Mouse (Mus musculus) kidney, postnatal 14 days (tissue): Measurements from ENCODE around the gene Trim72.
"Not testable (repeated sequence)": the region's sequence is repeated elsewhere in the genome, so short reads cannot be mapped to it uniquely, and the experiment has no call there.

Experiments used
- DNase-seq: peaks from one replicate; pipeline ENCODE4 v3.0.0; 2022; ENCODE audit warnings: mixed read lengths

Trim72 gene

GRCm38 (mm10) chr7:128009715-128010340 lies 6.1 kb downstream of the Trim72 start:
- DNase-seq = peak; percentile 33

- no peak for DNase-seq
Observed at GRCm38 (mm10) chr7:128012136-128012780, 8.5 kb downstream of the Trim72 start.

DNA sequence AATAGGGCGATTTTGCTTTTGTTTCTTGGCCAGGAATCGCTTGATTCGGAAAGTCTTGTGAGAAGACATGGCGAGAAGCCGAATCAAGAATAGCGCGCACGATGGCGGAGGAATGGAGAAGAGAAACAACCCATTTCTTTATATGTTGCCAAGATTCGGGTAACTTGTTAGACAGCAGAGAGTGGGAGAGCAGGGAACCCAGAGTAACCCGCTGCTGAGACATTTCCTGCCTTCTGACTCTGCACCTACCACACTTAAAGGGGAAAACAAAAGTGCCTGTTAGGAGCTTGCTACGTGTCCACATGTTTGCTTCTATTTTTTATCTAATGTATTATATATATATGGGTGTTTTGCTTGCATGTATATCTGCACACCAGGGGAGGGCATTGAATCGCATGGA lies 9.4 kb downstream of the Trim72 start:
- no peak for DNase-seq

DNA sequence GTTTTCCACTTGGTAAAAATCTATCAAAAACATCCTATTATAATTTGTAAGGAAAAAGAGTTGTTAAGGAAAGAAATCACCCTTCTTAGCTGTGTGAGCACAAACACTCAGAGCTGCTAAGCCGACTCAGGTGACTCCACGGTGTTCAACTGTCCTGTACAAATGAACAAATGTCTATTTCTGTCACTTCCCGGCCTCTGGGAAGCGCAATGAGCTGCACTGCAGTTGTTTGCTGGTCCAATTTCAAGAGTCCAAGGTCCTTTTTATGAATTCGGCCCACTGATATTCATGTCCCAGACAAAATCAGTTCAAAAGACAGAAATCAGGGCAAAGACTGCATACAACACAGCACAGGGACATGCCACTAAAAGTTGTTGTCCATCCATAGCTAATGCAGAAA lies 12.4 kb downstream of the Trim72 start:
- not testable (repeated sequence) for DNase-seq

DNA sequence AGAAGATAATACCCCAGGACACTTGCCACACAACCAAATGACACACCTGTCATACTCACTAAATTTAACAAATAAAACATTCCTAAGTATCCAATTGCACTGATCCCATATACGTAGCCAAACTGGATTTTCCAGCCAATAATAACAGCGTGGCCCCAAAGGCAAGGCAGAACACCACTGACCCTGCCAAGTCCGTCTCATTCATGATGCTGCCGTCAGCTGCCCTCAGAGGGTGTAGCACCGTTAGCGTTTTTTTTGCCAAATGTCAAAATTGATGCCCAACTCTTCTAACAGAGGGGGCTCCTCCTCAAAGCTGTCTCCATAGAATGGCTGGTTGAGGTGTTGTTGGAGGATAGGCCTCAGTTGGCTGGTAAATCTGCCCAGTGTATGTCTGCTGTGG lies 12.9 kb downstream of the Trim72 start:
- DNase-seq = no peak

DNA sequence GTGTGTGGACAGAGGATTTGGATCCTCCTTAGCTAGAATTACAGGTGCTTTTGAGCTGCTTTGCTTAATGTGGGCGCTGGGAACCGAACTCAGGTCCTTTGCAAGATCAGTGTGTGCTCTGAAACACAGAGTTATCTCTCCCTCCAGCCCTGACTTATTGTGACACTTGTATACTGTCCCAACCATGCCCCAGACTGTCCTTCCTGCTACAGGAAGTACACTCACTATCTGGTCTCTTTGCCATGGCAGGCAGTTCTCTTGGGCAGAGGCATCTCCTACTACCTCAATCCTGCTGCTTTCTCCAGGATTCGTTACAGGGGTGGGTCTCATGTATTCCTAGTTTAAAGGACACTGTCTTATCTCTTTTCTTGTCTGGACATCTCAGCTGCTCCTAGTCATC lies 14.5 kb downstream of the Trim72 start:
- DNase-seq = no peak

DNA sequence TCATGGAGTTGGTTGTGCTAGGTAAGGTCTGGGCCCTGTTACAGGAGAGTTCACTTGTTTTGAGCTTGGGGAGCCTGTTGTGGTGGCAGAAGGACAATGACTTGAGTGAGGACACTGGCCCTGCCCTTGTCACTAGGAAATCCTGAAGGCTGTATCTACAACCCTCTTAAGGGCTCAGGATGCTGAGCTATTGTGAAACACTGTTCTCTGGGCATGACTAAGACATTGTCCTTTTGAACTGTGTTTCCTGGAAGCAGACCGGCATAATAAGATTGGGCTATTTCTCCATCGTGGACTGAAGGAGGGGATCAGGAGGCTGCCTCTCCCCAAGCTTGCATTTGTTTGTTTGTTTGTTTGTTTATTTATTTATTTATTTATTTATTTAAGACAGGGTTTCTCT lies 15.4 kb downstream of the Trim72 start:
- no peak for DNase-seq

- no peak for DNase-seq
Observed at GRCm38 (mm10) chr7:128022974-128023373, 19.2 kb downstream of the Trim72 start.

DNA sequence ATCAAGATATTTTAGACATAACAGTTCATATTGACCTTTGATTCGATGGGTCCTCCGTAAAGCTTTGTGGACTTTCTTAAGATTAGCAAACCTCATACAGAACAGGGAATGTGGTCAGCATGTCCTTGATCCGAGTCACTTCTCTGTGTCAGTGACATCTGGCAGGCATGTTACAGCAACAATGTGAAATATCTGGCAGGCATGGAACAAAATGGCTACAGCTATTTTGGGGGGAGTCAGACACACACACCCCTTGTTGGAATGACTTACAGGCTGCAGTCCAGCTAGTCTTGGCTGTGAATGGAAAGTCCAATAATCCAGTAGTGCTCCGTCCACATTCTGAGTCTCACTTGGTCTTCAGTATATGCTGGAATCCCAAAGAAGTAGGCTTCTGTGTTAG lies 19.8 kb downstream of the Trim72 start:
- no peak for DNase-seq

DNA sequence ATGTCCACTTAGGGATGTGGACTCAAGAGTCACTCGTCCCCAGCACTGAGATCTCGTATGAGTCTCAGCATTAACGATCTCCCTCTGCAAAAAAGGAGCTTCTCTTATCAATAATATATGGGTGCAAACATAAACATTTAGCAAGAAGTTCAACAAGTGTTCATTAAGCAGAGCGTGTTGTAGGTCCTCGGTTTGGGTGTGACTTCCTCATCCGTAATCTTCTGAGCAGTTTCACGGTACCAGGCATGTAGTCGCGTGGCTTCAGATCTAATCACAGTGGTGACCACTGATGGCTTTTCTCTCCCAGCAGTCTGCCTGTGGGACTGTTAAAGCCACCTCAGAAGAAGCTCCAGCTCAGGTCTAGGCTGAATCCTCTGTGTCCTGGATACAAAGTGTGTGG lies 20.6 kb downstream of the Trim72 start:
- DNase-seq = no peak

DNA sequence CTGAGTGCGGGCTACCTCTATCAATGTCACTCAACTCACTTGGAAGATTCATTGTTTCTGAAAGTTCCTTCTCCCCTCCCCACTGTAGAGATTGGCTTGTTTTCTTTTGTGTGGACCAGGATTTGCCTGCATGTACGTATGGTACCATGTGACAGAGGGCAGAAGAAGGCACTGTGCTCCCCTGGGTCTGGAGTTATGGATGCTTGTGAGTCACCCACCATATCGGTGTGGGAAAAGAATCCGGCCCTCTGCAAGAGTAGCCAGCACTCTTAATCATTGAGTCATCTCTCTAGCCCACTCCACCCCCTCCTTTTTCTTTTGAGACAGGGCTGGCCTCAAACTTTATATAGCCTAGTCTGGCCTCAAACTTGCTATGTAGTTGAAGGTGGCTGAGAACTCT lies 21.2 kb downstream of the Trim72 start:
- DNase-seq = no peak

DNA sequence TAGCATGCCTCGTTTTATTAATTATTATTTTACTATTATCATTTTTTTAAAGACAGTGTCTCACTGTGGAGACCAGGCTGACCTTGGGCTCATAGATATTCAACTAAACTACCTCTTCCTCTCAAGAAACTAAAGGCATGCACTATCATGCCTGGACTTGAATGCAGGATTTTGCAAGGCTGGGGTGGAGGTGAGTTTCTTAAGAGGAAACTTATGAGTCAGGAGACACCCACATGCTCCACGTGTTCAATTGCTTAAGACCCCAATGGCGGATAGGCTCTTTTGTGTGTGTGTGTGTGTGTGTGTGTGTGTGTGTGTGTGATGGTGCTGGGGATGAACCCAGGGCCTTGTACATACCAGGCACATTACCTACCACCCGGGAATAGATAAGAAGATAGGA lies 21.6 kb downstream of the Trim72 start:
- DNase-seq = no peak

GRCm38 (mm10) chr7:128031403-128031976 lies 27.7 kb downstream of the Trim72 start:
- peak; percentile 38 for DNase-seq

DNA sequence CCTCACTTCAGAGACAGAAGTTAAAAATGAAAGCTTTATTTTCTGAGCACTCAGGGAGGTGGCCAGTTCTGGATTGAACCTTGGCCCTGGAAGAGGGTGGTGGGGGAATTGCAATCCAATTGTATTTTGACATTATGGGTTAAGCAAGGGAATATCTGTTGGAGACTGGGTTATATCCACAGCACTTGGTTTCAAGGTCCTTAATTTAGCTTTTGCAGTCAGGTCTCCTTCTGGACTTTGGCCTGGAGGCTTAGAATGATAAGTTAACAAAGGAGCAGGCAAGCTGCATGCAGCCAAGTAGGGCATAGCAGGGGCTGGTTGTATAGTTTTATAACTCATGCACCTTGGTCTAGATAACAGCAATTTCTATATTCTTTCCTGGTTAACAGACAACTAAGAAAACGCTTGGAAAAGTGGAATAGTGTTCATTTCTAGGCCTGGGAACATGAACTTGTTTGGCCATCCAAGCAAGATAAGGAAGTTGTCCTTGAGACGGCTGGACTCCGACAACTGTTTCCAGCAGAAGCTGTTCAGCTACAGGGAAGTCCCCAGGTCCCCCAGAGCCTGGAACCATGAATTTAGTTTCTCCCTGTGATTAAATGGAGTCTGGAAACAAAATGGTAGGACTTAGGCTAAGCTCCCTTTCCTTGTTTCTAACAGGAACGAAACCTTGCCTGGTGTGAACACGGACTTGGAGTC lies 28.7 kb downstream of the Trim72 start:
- no peak for DNase-seq

DNA sequence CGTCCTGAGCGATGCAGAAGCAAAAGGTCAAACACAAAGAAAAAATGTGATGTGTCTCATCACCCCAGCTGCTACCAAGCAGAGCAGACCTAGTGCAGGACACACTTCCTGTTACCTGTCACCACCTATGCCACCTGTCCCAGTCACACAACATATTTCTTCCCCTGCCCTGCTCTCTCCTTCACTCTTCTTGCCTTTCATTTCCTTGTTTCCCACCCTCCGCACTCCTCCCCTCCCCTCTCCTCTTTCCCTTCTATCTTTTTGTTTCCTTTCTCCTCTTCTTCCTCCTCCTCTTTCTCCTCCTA lies 29.2 kb downstream of the Trim72 start:
- DNase-seq = no peak

DNA sequence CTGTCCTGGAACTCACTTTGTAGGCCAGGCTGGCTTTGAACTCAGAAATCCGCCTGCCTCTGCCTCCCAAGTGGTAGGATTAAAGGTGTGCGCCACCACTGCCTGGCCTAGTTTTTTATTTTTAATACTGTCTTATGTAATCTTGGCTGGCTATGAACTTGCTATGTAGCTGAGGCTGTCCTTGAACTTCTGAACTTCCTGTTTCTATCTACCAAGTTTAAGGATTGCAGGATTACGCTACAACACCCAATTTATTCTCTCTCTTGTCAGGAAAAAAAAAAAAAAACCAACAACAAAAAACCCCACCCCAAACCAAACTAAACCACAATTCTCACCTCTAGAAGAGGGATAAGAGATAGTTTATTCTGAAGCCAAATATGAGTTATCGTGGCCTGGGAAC lies 29.9 kb downstream of the Trim72 start:
- DNase-seq = no peak

- not testable (repeated sequence) for DNase-seq
Observed at GRCm38 (mm10) chr7:128042161-128042820, 38.5 kb downstream of the Trim72 start.

GRCm38 (mm10) chr7:128044142-128044785 lies 40.5 kb downstream of the Trim72 start:
- no peak for DNase-seq

GRCm38 (mm10) chr7:128045640-128046039 lies 41.9 kb downstream of the Trim72 start:
- DNase-seq = no peak

- DNase-seq = no peak
Observed at GRCm38 (mm10) chr7:128048819-128049218, 45.1 kb downstream of the Trim72 start.

GRCm38 (mm10) chr7:128049254-128049653 lies 45.5 kb downstream of the Trim72 start:
- DNase-seq = no peak

DNA sequence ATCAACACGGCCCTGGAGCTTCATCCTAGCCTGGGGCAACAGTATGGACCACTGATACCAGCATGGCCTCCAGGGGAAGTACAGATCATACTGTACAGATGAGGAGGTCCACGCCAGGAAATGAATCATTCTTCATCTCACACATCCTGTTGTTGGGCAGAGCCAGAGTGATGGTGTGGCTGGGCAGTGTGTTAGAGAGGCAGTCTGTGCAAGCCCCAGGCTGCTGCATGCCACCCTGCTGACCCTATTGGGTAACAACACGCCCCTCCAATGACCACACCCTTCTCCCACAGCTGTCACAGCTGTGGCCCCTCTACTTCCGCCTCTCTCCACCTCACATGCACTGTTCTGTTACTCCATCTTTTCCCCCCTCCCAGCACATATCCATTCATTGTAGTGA lies 47.0 kb downstream of the Trim72 start:
- DNase-seq = no peak

DNA sequence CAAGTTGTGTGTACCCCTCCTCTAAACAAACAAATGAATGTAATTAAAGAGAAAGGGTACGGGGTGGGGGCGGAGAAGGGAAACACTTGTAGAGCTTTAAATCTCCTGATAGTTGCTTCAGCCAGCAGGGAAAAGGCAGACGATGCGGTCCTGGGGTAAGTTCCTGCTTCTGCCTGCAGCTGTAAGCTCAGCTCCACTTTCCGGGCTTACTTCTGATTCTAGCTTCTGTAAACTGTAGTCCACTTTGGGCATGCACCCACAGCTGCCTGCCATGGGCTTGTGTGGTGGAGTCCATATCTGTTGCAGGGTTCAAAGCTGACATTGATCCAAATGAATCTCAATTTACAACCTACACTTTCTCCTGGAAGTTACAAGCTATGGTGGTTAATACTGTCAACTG lies 49.3 kb downstream of the Trim72 start:
- DNase-seq = no peak
